Mouse (Mus musculus) E14TG2a.4 (cell line): ENCODE data around the gene Ifngr1.

Source experiments
- H3K27me3 ChIP-seq: 2 replicates; pipeline ENCODE4 v1.6.1; 2014; ENCODE audit warnings: low read length, control low read depth; ENCODE audit not compliant: insufficient read depth
- H3K36me3 ChIP-seq: 2 replicates; pipeline ENCODE4 v1.6.1; 2014; ENCODE audit warnings: low read length, control low read depth; ENCODE audit not compliant: insufficient read depth
- H3K4me1 ChIP-seq: replicated peaks from 2 replicates; pipeline ENCODE4 v1.6.1; 2014; ENCODE audit warnings: low read depth, low read length, control low read depth
- H3K4me3 ChIP-seq: replicated peaks from 2 replicates; pipeline ENCODE4 v1.5.1; 2014; ENCODE audit warnings: mild to moderate bottlenecking, low read length
- H3K9me3 ChIP-seq: 2 replicates; pipeline ENCODE4 v1.6.1; 2014; ENCODE audit warnings: low read length, control low read depth
- CTCF ChIP-seq: conservative IDR thresholded peaks from 2 replicates; pipeline ENCODE4 v1.5.1; 2014; ENCODE audit warnings: low read length
- NANOG ChIP-seq: IDR thresholded peaks from 2 replicates; pipeline ENCODE4 v1.6.1; 2014; ENCODE audit warnings: borderline replicate concordance, low read length, mixed read lengths
- POU5F1 ChIP-seq: IDR thresholded peaks from 2 replicates; pipeline ENCODE4 v1.6.1; 2014; ENCODE audit warnings: low read length, borderline replicate concordance

Ifngr1 gene

GRCm38 (mm10) chr10:19613111-19613753, 21.5 kb downstream of the Ifngr1 start:
- Histone ChIP-seq H3K4me3 (no peak overlapping the region), H3K4me1 (no peaks in the 10 kb centered on the region), H3K9me3 (no peaks in the 10 kb centered on the region), H3K36me3 (no peaks in the 10 kb centered on the region), H3K27me3 (no peaks in the 10 kb centered on the region)
- TF ChIP-seq CTCF (no peak), NANOG (no peak), POU5F1 (no peak)

GRCm38 (mm10) chr10:19619736-19620135, 28.0 kb downstream of the Ifngr1 start:
- TF ChIP-seq NANOG (no peak), POU5F1 (no peak)
- no peak overlapping the region for H3K4me3 ChIP-seq
- H3K9me3 ChIP-seq, result no peaks in the 10 kb centered on the region
- no peaks in the 10 kb centered on the region for H3K36me3 ChIP-seq
- no peaks in the 10 kb centered on the region; the same call in 1 of the 2 replicates for H3K27me3 ChIP-seq
- H3K4me1 ChIP-seq, result no peaks in the 10 kb centered on the region

- Histone ChIP-seq H3K36me3 (no peaks in the 10 kb centered on the region), H3K9me3 (no peaks in the 10 kb centered on the region), H3K27me3 (no peaks in the 10 kb centered on the region; the same call in 1 of the 2 replicates), H3K4me3 (no peak within 1 kb of the TSS), H3K4me1 (no peaks in the 10 kb centered on the region)
- TF ChIP-seq CTCF (no peak), POU5F1 (no peak)
These were observed 29.8 kb downstream of the Ifngr1 start, which contains the start of gene Il22ra2 for GRCm38 (mm10) chr10:19621408-19622048. Gene Il22ra2 (plus strand): TSS chr10:19621998.

- Histone ChIP-seq H3K9me3 (no peaks in the 10 kb centered on the region), H3K4me3 (no peak overlapping the region), H3K4me1 (no peaks in the 10 kb centered on the region), H3K36me3 (no peaks in the 10 kb centered on the region), H3K27me3 (no peaks in the 10 kb centered on the region; the same call in 1 of the 2 replicates)
- no peak for TF ChIP-seq NANOG
- no peak for TF ChIP-seq CTCF
- TF ChIP-seq POU5F1, result no peak
These were observed 32.9 kb downstream of the Ifngr1 start for GRCm38 (mm10) chr10:19624617-19625016.

GRCm38 (mm10) chr10:19627342-19627741, 35.6 kb downstream of the Ifngr1 start:
- Histone ChIP-seq H3K9me3 (no peaks in the 10 kb centered on the region), H3K4me1 (no peaks in the 10 kb centered on the region), H3K36me3 (no peaks in the 10 kb centered on the region), H3K4me3 (no peak overlapping the region), H3K27me3 (no peaks in the 10 kb centered on the region; the same call in 1 of the 2 replicates)
- TF ChIP-seq CTCF (no peak), POU5F1 (no peak), NANOG (no peak)

GRCm38 (mm10) chr10:19627748-19628147, 36.0 kb downstream of the Ifngr1 start:
- H3K27me3 ChIP-seq, result no peaks in the 10 kb centered on the region; the same call in 1 of the 2 replicates
- no peak overlapping the region for H3K4me3 ChIP-seq
- H3K9me3 ChIP-seq, result no peaks in the 10 kb centered on the region
- TF ChIP-seq CTCF, result no peak
- no peak for TF ChIP-seq POU5F1
- no peak for TF ChIP-seq NANOG
- no peaks in the 10 kb centered on the region for H3K36me3 ChIP-seq
- no peaks in the 10 kb centered on the region for H3K4me1 ChIP-seq

GRCm38 (mm10) chr10:19631616-19632195, 40.0 kb downstream of the Ifngr1 start:
- H3K4me1 ChIP-seq, result no peaks in the 10 kb centered on the region
- H3K4me3 ChIP-seq, result no peak overlapping the region
- H3K9me3 ChIP-seq, result no peaks in the 10 kb centered on the region
- no peaks in the 10 kb centered on the region for H3K36me3 ChIP-seq
- H3K27me3 ChIP-seq, result no peaks in the 10 kb centered on the region
- TF ChIP-seq NANOG (no peak), POU5F1 (no peak), CTCF (no peak)

GRCm38 (mm10) chr10:19638851-19639250, 47.1 kb downstream of the Ifngr1 start:
- Histone ChIP-seq H3K9me3 (no peaks in the 10 kb centered on the region), H3K4me1 (no peaks in the 10 kb centered on the region), H3K27me3 (no peaks in the 10 kb centered on the region), H3K4me3 (no peak overlapping the region), H3K36me3 (no peaks in the 10 kb centered on the region)
- no peak for TF ChIP-seq POU5F1
- TF ChIP-seq NANOG, result no peak
- TF ChIP-seq CTCF, result no peak

GRCm38 (mm10) chr10:19639630-19640029, 47.9 kb downstream of the Ifngr1 start:
- Histone ChIP-seq H3K4me1 (no peaks in the 10 kb centered on the region), H3K9me3 (no peaks in the 10 kb centered on the region), H3K4me3 (no peak overlapping the region), H3K36me3 (no peaks in the 10 kb centered on the region), H3K27me3 (no peaks in the 10 kb centered on the region)
- TF ChIP-seq CTCF (no peak), NANOG (no peak), POU5F1 (no peak)
